Mouse (Mus musculus): ENCODE results near the gene Cerk.
"Not testable (repeated sequence)": the region's sequence is repeated elsewhere in the genome, so short reads cannot be mapped to it uniquely, and the experiment has no call there.

Cerk gene

DNA sequence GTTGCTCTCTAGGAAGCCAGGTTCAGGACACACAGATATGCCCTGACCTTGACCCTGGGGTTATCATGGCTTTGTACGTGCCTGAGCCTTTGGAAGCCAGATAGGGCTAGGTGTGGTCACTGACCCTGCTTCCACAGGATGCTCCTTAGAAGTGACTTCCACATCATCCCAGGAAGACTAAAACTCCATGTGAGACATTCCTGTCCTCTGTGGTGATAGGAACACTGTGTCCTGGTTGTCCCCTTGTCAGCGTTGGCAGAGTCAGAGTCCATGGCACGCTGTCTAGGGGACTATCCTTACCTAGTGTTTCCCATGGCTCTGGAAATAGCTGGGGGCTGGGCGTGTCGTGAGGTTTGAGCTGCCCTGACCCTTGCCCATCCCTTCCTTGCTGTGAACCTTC lies 69.5 kb downstream of the Cerk start:
- DNase-seq (ENCODE audit: low spot score in 2 of 2): no peak

DNA sequence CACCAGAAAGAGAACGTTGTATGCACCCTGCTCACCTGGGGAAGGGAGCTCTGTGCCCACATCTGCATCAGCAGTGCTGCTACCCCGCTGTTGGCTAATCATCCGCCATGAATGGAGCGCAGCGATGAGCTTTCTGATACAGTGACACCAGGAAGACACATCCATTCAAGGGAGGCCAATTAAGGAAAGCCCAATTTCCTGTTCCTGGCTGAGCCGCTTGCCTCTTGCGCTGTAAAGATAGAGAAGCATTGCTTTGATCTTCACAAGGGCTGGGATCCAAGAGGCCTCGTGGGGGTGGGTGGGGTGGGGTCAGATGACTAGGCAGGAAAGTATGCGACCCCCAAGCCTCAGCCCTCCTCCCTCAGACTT lies 72.6 kb downstream of the Cerk start:
- no peak for DNase-seq (ENCODE audit: low spot score in 2 of 2)

DNA sequence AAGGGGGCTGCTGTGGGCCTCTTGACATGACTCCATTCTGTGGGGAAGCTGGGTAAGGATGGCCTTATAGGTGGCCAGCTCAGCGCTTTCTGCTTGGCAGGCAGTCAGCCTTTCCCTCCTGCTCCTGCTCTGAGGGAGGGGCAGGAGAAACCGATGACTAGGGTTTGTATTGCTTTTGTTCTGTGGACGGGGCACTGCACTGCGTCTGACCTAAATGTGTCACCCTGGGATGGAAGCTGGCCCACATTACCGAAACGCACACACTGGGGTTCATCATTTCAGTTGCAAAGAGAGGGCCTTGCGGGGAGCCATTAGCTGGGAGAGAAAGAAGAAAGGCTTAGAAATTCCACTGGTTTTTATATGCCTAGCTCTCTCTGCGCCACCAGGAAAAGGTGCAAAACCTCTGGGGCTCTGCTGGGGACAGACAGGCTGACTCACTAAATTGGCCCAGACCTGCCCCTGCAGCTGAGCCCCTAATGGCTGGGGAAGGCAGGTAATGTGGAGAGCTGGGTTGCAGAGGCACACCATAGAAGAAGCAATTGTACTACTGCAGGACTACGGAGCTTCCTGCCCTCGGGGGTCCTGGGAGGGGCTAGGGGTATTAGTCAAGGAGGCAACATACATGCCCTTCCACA lies 73.1 kb downstream of the Cerk start:
- no peak for DNase-seq (ENCODE audit: low spot score in 2 of 2)

DNA sequence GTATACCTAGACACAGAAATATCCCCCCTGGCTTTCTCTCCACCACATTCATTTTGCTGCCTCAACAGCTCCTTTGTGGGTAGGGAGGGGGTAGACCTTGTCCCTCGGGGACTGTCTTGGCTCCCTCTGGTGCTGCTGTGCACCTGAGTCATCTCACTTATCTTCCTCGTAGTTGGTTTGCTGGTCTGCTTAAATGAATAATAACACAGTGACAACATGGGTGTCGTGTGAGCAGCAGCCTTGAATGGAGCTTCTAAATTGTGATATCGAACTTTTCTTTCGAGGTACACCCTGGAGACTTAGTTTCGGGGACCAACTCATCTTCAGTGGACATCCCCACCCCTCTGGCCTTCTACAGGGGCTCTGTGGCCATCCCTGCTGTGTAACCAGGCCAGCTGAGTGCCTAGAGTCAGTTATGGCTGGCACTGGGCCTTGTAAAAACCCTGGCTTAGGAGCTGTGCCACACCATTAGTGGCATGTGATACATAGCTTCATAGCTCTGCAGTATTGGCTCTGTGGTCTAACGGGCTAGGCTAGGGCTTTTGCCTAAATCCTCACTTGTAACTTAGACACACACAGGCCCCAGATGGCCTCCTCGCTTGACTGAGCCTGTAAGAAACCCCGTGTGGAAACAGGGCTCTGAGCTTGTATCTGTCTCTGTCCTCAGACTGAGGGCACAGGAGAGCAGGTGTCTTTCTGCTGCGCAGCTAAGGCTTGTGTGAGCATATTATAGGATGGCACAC lies 75.4 kb downstream of the Cerk start:
- DNase-seq (ENCODE audit: low spot score in 2 of 2): no peak

DNA sequence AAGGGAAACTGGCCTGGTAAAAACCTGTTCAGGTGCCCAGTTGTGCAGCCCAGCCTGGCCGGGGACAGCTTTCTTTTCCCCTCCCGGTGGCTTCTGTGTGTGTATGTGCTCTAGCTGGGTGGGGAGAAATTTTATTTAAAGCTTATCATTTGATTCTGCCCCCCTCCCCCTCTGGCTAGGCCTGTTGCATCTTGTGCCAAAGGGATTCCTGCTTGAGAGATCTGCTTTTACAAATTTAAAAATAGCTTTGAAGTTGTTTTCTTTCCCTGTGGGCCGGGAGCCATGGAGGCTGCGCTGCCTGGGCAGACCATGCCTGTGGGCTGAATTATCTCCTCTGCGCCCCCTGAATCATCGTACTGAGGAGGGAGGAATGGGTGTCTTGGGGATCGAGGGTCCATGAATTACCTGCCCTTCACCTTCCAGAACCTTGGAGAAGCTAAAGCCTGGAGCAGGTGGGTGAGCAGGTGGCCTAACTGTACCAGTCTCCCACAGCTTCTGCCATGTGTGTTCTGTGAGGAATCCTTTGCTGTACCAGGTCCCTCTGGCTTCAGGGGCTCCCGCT lies 76.2 kb downstream of the Cerk start:
- DNase-seq (ENCODE audit: low spot score in 2 of 2): peak; percentile 61 to 75

DNA sequence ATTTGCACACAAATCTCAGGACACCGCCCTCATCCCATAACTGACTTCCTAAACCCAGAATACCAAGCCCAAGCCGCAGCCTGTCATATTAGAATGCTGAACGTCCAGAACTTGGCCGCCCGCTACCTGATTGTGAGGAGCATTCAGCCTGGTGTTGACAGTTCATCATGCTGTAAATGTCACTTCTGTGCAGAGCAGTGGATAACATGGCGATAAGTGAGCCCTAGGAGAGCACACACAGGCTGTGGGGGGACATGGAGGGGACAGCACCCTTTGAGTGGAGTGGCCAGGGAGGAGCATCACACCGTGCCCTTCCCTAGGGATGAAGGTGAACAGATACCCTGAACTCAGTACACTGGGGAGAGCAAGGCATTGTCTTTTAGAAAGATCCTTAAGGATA lies 76.7 kb downstream of the Cerk start:
- DNase-seq (ENCODE audit: low spot score in 2 of 2): no peak

DNA sequence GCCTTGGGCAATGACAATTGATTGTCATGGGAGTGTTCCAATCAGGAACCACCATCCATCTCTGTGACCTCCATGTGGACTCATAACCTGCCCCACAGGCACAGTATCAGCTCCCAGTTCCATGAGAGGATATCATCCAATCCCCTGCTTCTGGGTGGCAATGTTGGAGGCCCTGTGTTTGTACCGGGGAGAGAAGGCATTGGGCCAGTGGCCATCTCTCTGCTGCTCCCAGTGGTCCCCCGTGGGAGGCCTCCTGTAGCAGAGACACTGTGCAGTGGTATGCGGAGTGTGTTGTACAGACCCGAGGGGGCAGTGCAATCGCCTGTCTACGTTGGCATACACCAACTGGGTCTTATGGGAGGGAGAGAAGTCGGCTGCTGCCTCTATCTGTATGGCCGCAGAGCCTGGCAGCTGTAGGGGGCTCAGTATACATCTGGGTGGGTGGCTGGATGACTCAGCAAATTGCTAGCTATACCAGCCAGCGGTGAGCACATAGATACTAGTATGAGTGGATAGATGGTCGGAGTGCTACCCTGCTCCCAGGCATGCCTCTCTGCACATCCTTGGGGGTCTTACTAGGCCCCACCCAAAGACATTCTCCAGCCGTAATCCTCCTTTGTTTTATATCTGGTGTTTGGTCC lies 78.0 kb downstream of the Cerk start:
- no peak for DNase-seq (ENCODE audit: low spot score in 2 of 2)

DNA sequence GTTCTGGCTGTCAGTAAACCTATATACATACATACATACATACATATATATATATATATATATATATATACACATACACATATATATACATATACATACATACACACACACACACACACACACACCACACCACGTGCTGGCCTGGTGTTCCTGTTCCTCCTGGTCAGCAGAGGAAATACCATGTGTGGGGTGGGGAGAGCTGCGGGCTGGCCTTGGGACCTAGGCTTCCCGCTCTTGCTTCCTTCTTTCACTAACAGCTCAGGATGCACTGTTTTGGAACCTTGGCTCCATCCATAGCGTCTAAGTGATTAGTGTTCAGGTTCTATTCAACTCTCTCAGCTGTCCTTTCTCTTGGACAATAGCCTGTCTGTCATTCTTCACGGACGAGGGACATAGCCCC lies 80.2 kb downstream of the Cerk start:
- DNase-seq (ENCODE audit: low spot score in 2 of 2): no peak

DNA sequence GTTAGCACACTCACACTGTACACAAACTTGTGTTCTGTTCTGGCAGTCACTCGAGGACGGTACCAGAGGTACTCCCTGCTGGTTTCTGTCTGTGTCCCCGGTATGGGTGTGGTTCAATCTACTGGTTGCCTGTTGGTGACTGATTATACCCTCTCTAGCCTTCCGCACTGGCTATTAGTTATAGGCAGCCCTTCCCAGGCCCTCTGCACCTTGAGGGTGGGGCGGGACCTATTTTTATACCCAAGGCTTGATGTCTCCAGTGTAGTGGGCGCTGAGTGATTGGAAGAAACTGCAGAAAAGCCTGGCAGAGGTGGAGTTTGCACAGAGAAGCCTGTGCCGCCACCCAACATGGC lies 80.6 kb downstream of the Cerk start:
- DNase-seq (ENCODE audit: low spot score in 2 of 2): no peak

DNA sequence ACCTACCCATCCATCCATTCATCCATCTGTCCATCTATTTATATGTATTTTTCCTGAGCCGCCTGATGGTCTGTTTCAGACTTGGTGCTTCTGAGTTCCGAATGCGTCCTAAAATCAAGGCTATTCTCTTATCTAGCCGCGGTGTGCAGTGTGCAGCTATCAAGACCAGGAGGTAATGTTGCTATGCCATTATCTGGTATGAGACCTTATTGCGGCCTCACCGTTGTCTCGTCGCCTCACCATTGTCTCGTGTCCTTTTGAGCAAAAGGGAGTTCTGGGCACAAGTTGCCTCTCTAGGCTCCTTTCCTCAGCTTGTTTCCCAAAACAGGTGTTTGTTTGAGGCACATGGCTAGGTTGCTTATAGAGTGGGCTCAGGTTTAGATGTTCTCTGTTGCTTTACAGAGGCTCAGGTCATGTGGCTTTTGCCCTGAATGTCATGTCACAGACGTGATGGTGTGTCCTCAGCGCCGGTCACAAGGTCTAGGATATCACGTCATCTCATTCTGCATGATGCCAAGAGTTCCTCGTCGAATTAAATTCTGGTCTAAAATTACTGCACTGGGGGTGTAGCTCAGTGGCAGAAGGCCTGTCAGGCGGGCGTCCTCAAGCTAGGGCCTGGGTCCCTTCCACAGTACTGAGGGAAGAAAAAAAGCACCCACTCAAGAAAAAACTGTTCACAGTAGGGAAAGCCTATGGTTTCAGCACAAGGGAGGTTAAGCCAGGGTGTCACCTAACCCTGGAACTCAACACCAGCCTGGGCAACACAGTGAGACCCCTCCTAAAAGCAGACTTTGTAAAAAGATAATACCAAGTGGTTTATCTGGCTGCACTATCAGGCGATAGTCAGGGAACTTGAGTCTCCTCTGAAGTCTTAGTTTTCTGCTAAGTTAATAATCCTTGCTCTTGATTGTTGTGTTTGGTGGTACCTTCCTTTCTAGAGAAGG lies 81.3 kb downstream of the Cerk start:
- no peak for DNase-seq (ENCODE audit: low spot score in 2 of 2)

DNA sequence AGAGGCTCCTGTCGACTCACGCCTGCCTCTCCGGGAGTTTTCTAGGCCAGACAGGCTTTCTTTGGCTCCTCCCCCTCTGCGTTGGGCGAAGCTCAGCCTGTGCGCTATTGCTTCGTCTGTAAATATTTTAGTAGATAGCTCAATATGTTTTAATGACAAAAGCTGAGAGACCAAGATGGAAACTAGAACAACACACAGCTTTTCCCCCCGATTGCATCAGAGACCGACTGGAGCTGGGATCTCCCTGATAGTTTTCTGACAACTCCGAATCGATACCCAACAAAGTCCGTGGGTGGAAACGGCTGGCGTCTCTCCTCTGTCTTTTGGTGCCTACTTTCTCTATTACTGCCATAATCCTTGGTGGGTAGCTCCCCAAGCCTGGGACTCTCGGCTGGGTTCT lies 83.6 kb downstream of the Cerk start:
- no peak for DNase-seq (ENCODE audit: low spot score in 2 of 2)

DNA sequence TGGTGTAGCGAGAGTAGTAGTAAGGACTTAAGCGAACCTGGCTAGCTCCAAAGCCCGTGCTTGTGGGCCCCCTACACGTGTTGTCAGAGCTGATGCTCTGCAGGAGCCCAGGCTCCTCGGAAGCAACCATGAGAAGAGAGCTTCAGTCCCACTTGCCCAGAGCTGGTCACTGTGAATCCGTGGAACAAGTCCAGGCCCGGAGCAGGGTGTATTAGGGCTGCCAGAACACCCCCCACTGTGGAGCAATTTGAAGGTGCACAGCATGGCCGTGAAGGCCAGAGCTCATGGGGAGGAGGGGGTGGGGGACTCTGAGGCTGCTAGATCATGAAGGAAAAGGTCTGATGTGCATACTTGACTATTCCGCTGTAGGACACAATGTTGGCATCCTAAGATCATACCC lies 84.4 kb downstream of the Cerk start:
- no peak for DNase-seq (ENCODE audit: low spot score in 2 of 2)

DNA sequence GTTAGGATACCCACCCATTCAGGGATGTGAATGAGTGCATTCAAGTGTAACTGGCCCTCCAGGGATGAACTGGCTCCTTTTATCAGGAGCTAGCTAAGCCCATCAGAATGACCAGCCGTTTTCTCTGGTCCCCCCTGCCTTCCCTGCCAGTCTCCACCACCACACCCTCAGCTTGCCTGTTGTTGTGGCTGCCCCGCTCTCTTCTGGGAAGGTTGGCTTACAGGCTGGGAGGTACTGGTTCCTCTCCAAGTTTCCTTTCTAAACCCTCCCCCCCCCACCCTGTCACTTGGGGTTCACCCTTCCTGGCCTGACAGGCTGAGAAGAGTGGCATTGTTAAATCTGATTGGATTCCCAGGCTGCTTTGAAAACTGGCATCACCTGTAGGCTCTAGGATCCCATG lies 88.1 kb downstream of the Cerk start:
- no peak for DNase-seq (ENCODE audit: low spot score in 2 of 2)

DNA sequence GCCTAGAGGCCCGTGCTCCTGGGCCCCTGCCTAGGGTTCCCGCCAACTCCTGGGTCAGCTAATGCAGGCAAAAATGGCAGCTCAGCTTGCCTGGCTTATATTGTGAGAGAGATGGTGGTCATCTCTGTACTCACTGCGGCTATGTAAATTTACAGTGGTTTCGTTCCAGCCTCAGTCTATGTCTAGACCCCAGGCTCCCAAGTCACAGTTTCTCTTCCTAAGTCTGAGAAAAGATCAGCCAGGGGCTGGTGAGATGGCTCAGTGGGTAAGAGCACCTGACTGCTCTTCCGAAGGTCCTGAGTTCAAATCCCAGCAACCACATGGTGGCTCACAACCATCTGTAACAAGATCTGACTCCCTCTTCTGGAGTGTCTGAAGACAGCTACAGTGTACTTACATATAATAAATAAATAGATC lies 89.3 kb downstream of the Cerk start:
- DNase-seq (ENCODE audit: low spot score in 2 of 2): not testable (repeated sequence)

DNA sequence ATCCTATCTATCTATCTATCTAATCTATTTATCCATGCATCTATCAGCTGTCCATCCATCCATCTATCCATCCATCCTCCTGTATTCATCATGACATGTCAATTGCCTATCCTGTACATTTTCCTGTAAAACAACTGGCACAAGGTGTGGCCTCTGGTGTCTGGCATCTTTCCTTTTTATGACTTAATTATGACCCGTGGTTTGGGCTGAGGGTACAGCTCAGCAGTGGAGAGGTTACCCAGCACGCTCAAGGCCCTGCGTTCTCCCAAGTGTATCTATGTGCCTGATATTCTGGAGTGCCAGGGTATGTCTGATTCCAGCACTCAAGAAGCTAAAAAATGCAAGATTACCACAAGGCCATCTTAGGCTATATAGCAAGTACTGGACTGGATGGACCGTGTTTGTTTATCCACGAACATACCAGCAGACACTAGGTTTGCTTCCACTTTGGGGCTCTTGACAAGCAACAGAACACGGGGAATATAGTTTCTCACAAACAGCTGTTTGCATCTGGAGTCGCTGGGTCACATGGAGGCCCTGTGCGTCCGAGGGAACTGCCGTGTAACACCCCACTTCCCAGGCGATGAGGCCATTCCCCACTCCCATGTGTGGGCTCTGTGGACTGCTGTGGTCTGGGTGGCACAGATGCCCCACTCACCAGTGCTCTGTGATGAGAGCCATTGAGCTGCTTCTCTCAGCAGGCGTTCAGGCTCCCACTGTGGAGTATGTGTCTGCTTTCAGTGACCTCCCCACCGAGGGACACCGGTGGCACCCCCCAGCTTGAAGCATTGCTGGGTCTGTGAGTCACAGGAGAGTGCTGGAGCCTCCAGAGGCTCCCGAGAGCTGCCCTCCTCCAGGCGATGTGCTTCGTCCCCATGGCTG lies 90.0 kb downstream of the Cerk start:
- no peak for DNase-seq (ENCODE audit: low spot score in 2 of 2)

DNA sequence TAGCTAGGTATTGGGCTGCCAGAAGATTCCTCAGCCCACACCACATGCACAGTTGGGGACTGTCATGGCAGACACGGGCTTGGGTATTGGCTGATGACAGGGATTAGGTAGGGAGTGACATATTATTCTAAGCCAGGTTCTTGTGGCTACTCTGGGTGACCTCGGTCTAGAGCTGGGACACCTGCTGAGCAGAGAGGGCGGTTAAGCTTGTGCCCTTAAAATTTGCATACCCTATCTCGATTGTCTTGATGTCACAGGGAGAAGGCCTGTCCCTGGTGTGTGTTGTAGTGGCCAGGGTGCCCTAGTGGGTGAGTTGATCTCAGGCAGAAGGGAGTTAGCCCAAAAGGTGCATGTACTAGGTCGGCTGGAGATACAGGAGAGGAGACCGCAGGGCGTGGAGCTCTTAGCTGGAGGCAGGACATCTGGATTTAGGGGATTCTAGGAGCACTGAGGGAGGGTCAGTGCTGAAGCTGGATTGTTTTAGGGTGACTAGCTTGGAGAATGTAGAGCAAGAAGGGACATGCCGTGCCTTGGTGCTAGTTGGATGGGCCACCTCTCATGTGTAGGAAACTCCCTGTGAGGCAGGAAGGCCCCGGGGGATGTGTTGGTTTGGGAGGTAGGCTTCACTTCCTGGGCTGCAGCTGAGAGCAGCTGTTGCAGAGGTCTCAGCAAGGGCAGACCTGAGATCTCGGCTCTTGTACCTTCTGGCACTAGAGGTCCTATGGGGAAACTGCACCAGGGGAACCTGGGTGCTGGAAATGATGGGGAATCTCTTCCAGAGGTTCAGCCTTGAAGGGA lies 91.4 kb downstream of the Cerk start:
- no peak for DNase-seq (ENCODE audit: low spot score in 2 of 2)

DNA sequence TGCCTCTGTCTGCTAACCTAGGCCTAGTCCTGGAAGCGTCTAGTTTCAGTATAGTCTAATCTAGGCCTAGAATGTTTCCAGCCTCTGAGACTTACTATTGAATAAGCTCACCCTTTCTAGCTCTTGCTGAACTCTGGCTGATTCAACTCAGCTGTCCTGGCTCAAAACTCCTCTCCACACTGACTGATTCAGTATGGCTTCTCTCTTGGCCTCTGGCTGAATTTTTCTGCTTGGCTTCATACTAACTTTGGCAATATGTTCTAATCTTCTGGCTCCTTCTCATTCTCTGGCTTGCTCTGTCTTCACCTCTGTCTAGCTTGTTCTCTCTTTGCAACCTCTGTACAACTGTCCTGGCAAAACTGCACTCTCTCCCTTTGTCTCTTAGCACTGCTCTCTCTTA lies 92.7 kb downstream of the Cerk start:
- DNase-seq (ENCODE audit: low spot score in 2 of 2): no peak

DNA sequence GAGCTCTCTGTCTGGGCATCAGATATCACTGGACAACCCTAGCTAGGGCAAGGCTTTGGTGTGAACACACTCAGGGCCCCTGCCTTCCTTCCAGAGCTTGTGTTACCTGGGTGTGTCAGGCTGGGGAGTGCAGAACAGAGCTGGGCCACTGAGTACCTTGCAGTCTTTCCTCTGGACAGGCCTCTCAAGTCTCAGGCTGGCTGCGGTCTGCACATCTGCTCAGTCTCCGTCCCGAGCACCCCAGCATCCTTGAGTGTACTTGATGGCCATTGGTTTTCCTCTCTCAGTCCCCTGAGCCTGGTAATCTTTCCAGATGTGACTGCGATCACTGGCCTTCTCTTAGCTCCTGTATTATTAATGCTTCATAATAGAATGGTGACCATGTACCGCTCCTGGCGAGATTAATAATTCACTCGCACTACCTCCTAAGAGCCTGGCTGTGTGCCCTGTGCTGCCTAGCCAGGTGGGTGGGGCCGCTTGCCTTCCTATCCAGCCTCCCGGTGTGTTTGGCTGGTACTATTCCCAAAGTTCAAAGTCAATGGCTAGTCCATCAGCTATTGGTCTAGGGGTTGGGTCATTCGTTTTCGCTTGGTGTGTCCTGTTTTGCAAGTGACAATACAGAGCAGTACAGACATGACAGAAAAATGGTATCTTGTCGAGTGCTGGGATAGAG lies 93.8 kb downstream of the Cerk start:
- no peak for DNase-seq (ENCODE audit: low spot score in 2 of 2)

DNA sequence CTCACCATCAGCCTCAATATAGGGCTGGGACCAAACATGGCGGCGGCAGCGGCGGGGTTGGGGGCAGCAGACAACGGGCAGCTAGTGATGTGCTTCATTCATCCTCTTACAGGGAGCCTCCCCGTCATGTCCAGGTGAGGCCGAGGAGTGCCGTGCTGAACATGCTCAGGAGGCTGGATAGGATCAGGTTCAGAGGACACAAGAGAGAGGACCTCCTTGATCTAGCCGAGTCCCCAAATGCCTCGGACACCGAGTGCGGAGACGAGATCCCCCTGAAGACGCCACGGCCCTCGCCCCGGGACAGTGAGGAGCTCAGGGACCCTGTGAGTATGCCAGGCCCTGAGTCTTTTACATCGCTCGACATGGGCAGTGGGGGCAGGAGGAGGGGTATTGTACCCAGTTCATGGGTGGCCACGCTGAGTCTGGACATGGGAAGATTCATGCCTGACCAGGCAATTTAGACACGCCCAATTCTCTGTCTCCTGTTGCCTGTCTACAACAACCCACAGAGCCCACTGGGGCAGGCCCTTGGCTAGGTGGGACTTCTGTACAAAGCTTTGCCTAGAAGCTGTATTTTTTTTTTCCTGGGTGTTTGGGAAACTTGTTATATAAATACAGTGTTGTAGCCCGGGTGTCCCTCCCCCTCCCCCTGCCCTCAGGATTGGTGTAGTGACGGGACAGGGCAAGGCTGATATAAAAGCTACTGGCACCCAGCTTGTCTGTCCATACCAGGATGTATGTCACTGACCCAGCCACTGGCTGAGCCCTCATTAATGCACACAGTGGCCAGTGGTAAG lies 94.5 kb downstream of the Cerk start:
- no peak for DNase-seq (ENCODE audit: low spot score in 2 of 2)

Measured in frontal cortex, postnatal 36 days (tissue).